Mouse (Mus musculus) erythroblast, embryonic 14.5 days (primary cell): ENCODE data around the gene Asf1b.

Experiments
- GATA1 ChIP-seq: IDR thresholded peaks from 2 replicates; pipeline ENCODE4 v1.6.1; 2012; ENCODE audit warnings: low read length, inconsistent platforms, mixed read lengths
- TAL1 ChIP-seq: IDR thresholded peaks from 3 replicates; pipeline ENCODE4 v1.6.1; 2012; ENCODE audit warnings: low read length, inconsistent platforms, mixed read lengths

- TF ChIP-seq GATA1 (no peak), TAL1 (no peak)
Observed at GRCm38 (mm10) chr8:83926266-83926665, 29.0 kb upstream of the Asf1b start.
